Mouse (Mus musculus) neural tube, embryonic 11.5 days (tissue): ENCODE measurements around the gene Mettl26. TPM values are rescaled to one million over a fixed set of nuclear protein-coding genes. Genes with fewer than 3 reads are reported as not detected.

ENCODE experiments used
- ATAC-seq: fragments of 200-750 bp; cut with Nextera tagmentation; 2 replicates; pipeline ENCODE4 v1.8.0; 2017; ENCODE audit warnings: moderate number of reproducible peaks, mild to moderate bottlenecking, moderate TSS enrichment, moderate library complexity; ENCODE audit not compliant: insufficient read depth, low FRiP score, low TSS enrichment
- DNase-seq: peaks from one replicate; pipeline ENCODE4 v3.0.0-alpha.2; 2015; ENCODE audit warnings: low spot score
- H3K27ac ChIP-seq: fragments of 300-500 bp; sonication (generic); 2 replicates; pipeline ENCODE4 v1.5.1; 2014; ENCODE audit warnings: low read depth, mild to moderate bottlenecking, low read length
- H3K27me3 ChIP-seq: fragments of 300-500 bp; sonication (generic); 2 replicates; pipeline ENCODE4 v1.6.1; 2014; ENCODE audit warnings: mild to moderate bottlenecking, low read length, mixed read lengths; ENCODE audit not compliant: control insufficient read depth, insufficient read depth
- H3K36me3 ChIP-seq: fragments of 300-500 bp; sonication (generic); 2 replicates; pipeline ENCODE4 v1.6.1; 2014; ENCODE audit warnings: mild to moderate bottlenecking, low read length, moderate library complexity, mixed read lengths; ENCODE audit not compliant: control insufficient read depth, insufficient read depth
- H3K4me1 ChIP-seq: fragments of 300-500 bp; sonication (generic); 2 replicates; pipeline ENCODE4 v1.6.1; 2014; ENCODE audit warnings: low read length, mixed read lengths; ENCODE audit not compliant: control insufficient read depth, insufficient read depth
- H3K4me2 ChIP-seq: fragments of 300-500 bp; sonication (generic); 2 replicates; pipeline ENCODE4 v1.6.1; 2014; ENCODE audit warnings: low read depth, mild to moderate bottlenecking, moderate library complexity
- H3K4me3 ChIP-seq: fragments of 300-500 bp; sonication (generic); 2 replicates; pipeline ENCODE4 v1.5.1; 2014; ENCODE audit warnings: low read depth, low read length
- H3K9ac ChIP-seq: fragments of 300-500 bp; sonication (generic); 2 replicates; pipeline ENCODE4 v1.6.1; 2014; ENCODE audit warnings: mild to moderate bottlenecking, low read length
- H3K9me3 ChIP-seq: fragments of 300-500 bp; sonication (generic); 2 replicates; pipeline ENCODE4 v1.6.1; 2016; ENCODE audit warnings: low read length; ENCODE audit not compliant: control insufficient read depth
- WGBS: fragments of 180-500 bp; shearing (Covaris S2); extraction: QIAGEN DNeasy Blood & Tissue Kit; methylation state at CpG from one replicate; pipeline ENCODE4 v1.1.7; 2014; 5-methylcytosine and 5-hydroxymethylcytosine counted together
- polyA plus RNA-seq: library from polyadenylated mRNA; unstranded; fragments of >200 nt; fragmentation: Nextera tagmentation; extraction: Ambion mirVana; gene quantifications from 2 replicates; pipeline ENCODE4 v1.2.1, GENCODE M21; 2014

Gene Mettl26
- polyA plus RNA-seq, 1 experiment from 2014 or later, result 58.8 TPM

GRCm38 (mm10) chr17:25835301-25835700, 39.6 kb upstream of the Mettl26 start:
- ATAC-seq, result no peak
- no peak for DNase-seq
- H3K9ac ChIP-seq, result no peak overlapping the region
- no peaks in the 10 kb centered on the region for H3K9me3 ChIP-seq
- H3K4me1 ChIP-seq, result peaks cover 61% of the 10 kb centered on the region
- no peak overlapping the region for H3K4me3 ChIP-seq
- H3K4me2 ChIP-seq, result peak overlapping the region; percentile 96; the same call in 1 of the 2 replicates
- WGBS, result 94% methylated on average over 7 of the region's 7 CpGs
- H3K27me3 ChIP-seq, result no peaks in the 10 kb centered on the region
- H3K27ac ChIP-seq, result no peak overlapping the region
- H3K36me3 ChIP-seq, result peaks cover 28% of the 10 kb centered on the region

GRCm38 (mm10) chr17:25835816-25836215, 39.1 kb upstream of the Mettl26 start:
- peaks cover 56% of the 10 kb centered on the region for H3K4me1 ChIP-seq
- no peaks in the 10 kb centered on the region for H3K9me3 ChIP-seq
- DNase-seq, result no peak
- H3K27ac ChIP-seq, result no peak overlapping the region
- no peaks in the 10 kb centered on the region for H3K27me3 ChIP-seq
- no peak overlapping the region for H3K9ac ChIP-seq
- ATAC-seq, result no peak
- 94% methylated on average over 16 of the region's 16 CpGs for WGBS
- H3K4me2 ChIP-seq, result peak overlapping the region; percentile 68
- H3K36me3 ChIP-seq, result peaks cover 28% of the 10 kb centered on the region
- H3K4me3 ChIP-seq, result no peak overlapping the region

DNA sequence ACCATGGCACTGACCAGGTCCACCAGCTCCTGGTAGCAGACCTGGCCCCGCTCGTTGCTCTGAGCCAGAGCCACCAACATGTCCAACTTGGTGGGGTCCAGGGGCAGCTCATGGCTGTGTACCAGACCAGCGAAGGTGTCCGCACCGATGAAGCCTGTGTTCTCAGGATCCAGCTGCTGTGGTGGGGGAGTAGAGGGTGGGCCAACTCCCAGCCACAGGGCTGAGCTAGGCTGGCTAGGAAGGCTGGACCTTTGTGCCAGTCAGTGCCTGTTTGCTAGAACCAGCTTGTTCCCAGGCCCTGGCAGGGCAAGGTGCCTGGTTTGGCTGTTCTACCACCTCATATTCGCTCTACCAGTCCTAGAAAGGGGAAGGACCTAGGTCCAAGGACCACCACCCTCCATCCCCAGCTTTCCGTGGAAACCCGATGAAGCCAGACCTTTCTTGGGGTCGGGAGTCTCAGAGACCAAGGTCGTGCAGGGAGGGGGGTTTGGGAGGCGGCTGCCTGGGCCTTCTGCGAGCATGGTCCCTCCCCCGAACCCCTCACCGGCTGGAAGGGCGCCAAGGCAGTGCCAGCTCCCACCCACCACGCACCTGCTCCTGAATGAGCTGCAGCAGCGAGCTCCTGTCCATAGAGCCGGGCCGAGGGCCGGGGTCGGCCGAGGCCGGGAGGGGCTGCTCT, 38.3 kb upstream of the Mettl26 start:
- DNase-seq (no peak), ATAC-seq (no peak)
- peaks cover 49% of the 10 kb centered on the region for H3K4me1 ChIP-seq
- peak overlapping the region; percentile 67 for H3K27ac ChIP-seq
- H3K4me2 ChIP-seq, result peak overlapping the region; percentile 68
- no peaks in the 10 kb centered on the region for H3K27me3 ChIP-seq
- peak overlapping the region; percentile 68 for H3K9ac ChIP-seq
- WGBS, result 27% methylated on average over 21 of the region's 23 CpGs
- no peaks in the 10 kb centered on the region for H3K9me3 ChIP-seq
- peaks cover 27% of the 10 kb centered on the region for H3K36me3 ChIP-seq
- peak overlapping the region; percentile 29 for H3K4me3 ChIP-seq

- Histone ChIP-seq H3K9me3 (no peaks in the 10 kb centered on the region), H3K4me1 (peaks cover 44% of the 10 kb centered on the region), H3K36me3 (peaks cover 27% of the 10 kb centered on the region), H3K27me3 (no peaks in the 10 kb centered on the region), H3K9ac (peak within 1 kb of the TSS; percentile 68), H3K4me3 (peak within 1 kb of the TSS; percentile 29), H3K4me2 (peak within 1 kb of the TSS; percentile 68), H3K27ac (peak within 1 kb of the TSS; percentile 67)
- no peak for ATAC-seq
- WGBS, result 2% methylated on average over 29 of the region's 29 CpGs
- DNase-seq, result peak; percentile 76
These were observed 37.8 kb upstream of the Mettl26 start, which contains the start of gene Rhbdl1 for GRCm38 (mm10) chr17:25837076-25837410. Gene Rhbdl1, minus strand, starts transcription at chr17:25837295.

- 49% methylated on average over 3 of the region's 3 CpGs for WGBS
- Histone ChIP-seq H3K36me3 (peaks cover 27% of the 10 kb centered on the region), H3K27me3 (no peaks in the 10 kb centered on the region), H3K27ac (peak overlapping the region; percentile 67), H3K4me1 (peaks cover 41% of the 10 kb centered on the region), H3K4me3 (no peak overlapping the region), H3K4me2 (peak overlapping the region; percentile 68; the same call in 1 of the 2 replicates), H3K9me3 (no peaks in the 10 kb centered on the region), H3K9ac (peak overlapping the region; percentile 68; the same call in 1 of the 2 replicates)
- peak; percentile 31 for DNase-seq
- no peak for ATAC-seq
These were observed 37.3 kb upstream of the Mettl26 start for GRCm38 (mm10) chr17:25837533-25837932.

- H3K27me3 ChIP-seq, result no peaks in the 10 kb centered on the region
- no peak overlapping the region for H3K4me2 ChIP-seq
- no peak overlapping the region for H3K9ac ChIP-seq
- no peak overlapping the region for H3K4me3 ChIP-seq
- DNase-seq (no peak), ATAC-seq (no peak)
- peaks cover 44% of the 10 kb centered on the region for H3K4me1 ChIP-seq
- H3K9me3 ChIP-seq, result no peaks in the 10 kb centered on the region
- H3K36me3 ChIP-seq, result peaks cover 27% of the 10 kb centered on the region
- no peak overlapping the region for H3K27ac ChIP-seq
- WGBS, result 86% methylated on average over 4 of the region's 4 CpGs
These were observed 36.0 kb upstream of the Mettl26 start for GRCm38 (mm10) chr17:25838904-25839303.

DNA sequence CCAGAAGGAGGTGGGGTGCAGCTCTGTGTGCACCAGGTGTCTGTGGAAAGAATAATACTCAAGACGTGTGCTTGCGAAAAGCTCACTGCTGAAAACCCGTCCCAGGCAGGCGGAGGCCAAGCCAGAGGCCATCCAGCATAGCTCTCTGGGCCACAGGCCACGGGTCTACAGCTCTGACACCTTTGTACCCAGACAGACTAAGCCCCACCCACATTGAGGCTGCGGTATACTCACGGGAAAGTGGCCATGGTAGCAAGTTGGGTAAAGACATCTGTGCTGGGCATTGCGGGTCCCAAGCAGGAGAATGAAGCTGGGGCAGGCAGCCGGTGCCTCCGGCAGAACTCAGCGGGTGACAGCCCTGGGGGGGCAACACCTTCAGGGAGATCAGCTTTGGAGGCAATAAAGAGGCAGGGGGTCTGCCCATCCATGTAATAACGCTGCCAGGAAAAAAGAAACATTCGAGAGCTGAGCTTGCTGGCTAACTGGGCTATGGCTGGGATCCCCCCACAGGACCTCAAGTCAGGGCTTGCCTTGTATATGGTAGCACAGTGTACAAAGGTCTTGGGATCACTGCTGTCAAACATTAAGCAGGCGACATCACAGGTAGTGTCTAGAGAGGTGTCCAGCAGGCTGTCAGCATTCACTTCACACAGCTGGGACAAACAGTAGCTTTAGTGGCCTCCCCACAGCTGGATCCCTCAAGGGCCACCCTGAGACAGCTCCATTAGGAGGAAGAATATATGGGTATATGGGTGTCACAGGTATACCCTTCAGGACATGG, 35.2 kb upstream of the Mettl26 start:
- no peaks in the 10 kb centered on the region for H3K9me3 ChIP-seq
- H3K36me3 ChIP-seq, result peaks cover 27% of the 10 kb centered on the region

DNA sequence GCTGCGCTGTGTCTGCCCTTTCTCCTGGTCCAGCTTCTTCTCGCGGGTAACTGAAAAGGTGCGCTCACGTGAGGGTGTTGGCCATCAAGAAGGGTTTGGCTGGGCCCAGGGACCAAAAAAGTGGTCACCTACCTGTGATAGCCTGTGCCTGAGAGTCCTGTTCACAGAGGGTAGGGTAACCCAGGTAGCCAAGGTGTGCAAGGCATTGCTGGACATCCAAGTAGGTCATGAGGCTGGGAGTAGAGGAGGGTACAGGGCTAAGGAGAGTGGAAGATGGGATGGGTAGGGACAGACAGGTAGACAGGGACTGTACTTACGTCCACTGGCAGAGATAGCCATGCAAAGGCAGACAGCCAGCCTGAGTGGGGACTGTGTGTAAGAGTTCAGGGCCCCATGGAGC, 34.4 kb upstream of the Mettl26 start:
- Histone ChIP-seq H3K36me3 (peaks cover 23% of the 10 kb centered on the region), H3K27me3 (no peaks in the 10 kb centered on the region), H3K4me3 (no peak overlapping the region), H3K9ac (no peak overlapping the region), H3K9me3 (no peaks in the 10 kb centered on the region), H3K4me2 (no peak overlapping the region), H3K4me1 (peaks cover 30% of the 10 kb centered on the region), H3K27ac (no peak overlapping the region)
- DNase-seq, result no peak
- whole genome bisulfite sequencing, result 98% methylated on average over 6 of the region's 6 CpGs
- no peak for ATAC-seq

More for the DNA sequence above, 35.2 kb upstream of the Mettl26 start:
- ATAC-seq (no peak), DNase-seq (no peak)
- peaks cover 36% of the 10 kb centered on the region for H3K4me1 ChIP-seq
- H3K4me2 ChIP-seq, result no peak overlapping the region
- H3K27me3 ChIP-seq, result no peaks in the 10 kb centered on the region
- no peak overlapping the region for H3K4me3 ChIP-seq
- 87% methylated on average over 14 of the region's 14 CpGs for WGBS
- H3K9ac ChIP-seq, result no peak overlapping the region
- no peak overlapping the region for H3K27ac ChIP-seq
